9 mouse cellular contexts compared by ENCODE assay signal in genomic region chr9:22132220-22132619, GRCm38 (mm10). TPM values are rescaled to one million over a fixed set of nuclear protein-coding genes. Genes with fewer than 3 reads are reported as not detected.
DNase-seq lines count a peak whose midpoint lies in the region; ATAC-seq and TF ChIP-seq lines count a peak whose summit lies in the region.
"Had no signal": no experiment of that assay in that cellular context is flagged by ENCODE, and none has a peak within 500 bp of the region (broad histone marks: within the 10 kb centered on the region; RNA-seq: fewer than 3 reads in every experiment).

No protein-coding gene starts in this region.

- H3K4me2 ChIP-seq in hindbrain, embryonic 11.5 days (replicated peaks; ENCODE audit: low read depth, low read length): no peak overlapping the region
- H3K4me2 ChIP-seq in embryonic facial prominence, embryonic 14.5 days (ENCODE audit: low read depth, low read length): peak overlapping the region; percentile 74
- H3K4me2 ChIP-seq in liver, embryonic 13.5 days: peak overlapping the region; percentile 99

- H3K36me3 ChIP-seq in hindbrain, embryonic 10.5 days: no peaks in the 10 kb centered on the region
- H3K36me3 ChIP-seq in hindbrain, embryonic 11.5 days (ENCODE audit: control insufficient read depth, insufficient read depth, low read length): no peaks in the 10 kb centered on the region
- H3K36me3 ChIP-seq in ES-Bruce4 (ENCODE audit: control insufficient read depth, insufficient read depth, low read length, poor library complexity, severe bottlenecking): no peaks in the 10 kb centered on the region
- H3K36me3 ChIP-seq in embryonic facial prominence, embryonic 14.5 days (ENCODE audit: control insufficient read depth, insufficient read depth, low read length): no peaks in the 10 kb centered on the region
- peaks cover 53% of the 10 kb centered on the region for H3K36me3 ChIP-seq in liver, embryonic 13.5 days

- H3K9ac ChIP-seq in hindbrain, embryonic 11.5 days (ENCODE audit: low read depth, low read length): no peak overlapping the region
- peak overlapping the region; percentile 47 for H3K9ac ChIP-seq in ES-Bruce4 (ENCODE audit: low read depth, poor library complexity, severe bottlenecking)
- H3K9ac ChIP-seq in embryonic facial prominence, embryonic 14.5 days (ENCODE audit: low read depth, low read length): peak overlapping the region; percentile 62; the same call in 1 of the 2 replicates
- H3K9ac ChIP-seq in liver, embryonic 13.5 days: peak overlapping the region; percentile 91

- peak overlapping the region; percentile 40 for H3K4me3 ChIP-seq in hindbrain, embryonic 10.5 days
- no peak overlapping the region for H3K4me3 ChIP-seq in hindbrain, embryonic 11.5 days (ENCODE audit: low read depth, low read length)
- H3K4me3 ChIP-seq in ES-Bruce4 (ENCODE audit: low read depth, low read length): peak overlapping the region; percentile 67
- peak overlapping the region; percentile 38 for H3K4me3 ChIP-seq in embryonic facial prominence, embryonic 14.5 days (ENCODE audit: low read depth, low read length)
- peak overlapping the region; percentile 75 for H3K4me3 ChIP-seq in liver, embryonic 13.5 days (replicated peaks)

- H3K27ac ChIP-seq in hindbrain, embryonic 10.5 days: no peak overlapping the region
- H3K27ac ChIP-seq in hindbrain, embryonic 11.5 days (ENCODE audit: low read depth, low read length): no peak overlapping the region
- no peak overlapping the region for H3K27ac ChIP-seq in ES-Bruce4 (ENCODE audit: insufficient read depth, low read length)
- no peak overlapping the region for H3K27ac ChIP-seq in embryonic facial prominence, embryonic 14.5 days (replicated peaks; ENCODE audit: low read depth, low read length)
- peak overlapping the region; percentile 96 for H3K27ac ChIP-seq in liver, embryonic 13.5 days

- TF ChIP-seq CTCF in ES-Bruce4 (IDR thresholded peaks at IDR 0.05; ENCODE audit: low read depth, low read length): no peak

- peak; percentile 90 for TF ChIP-seq EP300 in ES-Bruce4 (IDR thresholded peaks at IDR 0.05; ENCODE audit: insufficient read depth, low read depth, low read length)

- WGBS in hindbrain, embryonic 10.5 days: 50% methylated on average over 11 of the region's 11 CpGs
- 44% methylated on average over 11 of the region's 11 CpGs for WGBS in hindbrain, embryonic 11.5 days
- WGBS in embryonic facial prominence, embryonic 14.5 days: 52% methylated on average over 11 of the region's 11 CpGs
- WGBS in liver, embryonic 13.5 days (ENCODE audit: insufficient replicate concordance): 51% methylated on average over 11 of the region's 11 CpGs

- no peak for TF ChIP-seq POLR2A in ES-Bruce4 (IDR thresholded peaks at IDR 0.05; ENCODE audit: insufficient read depth, low read length)

- no peak for DNase-seq in hindbrain, embryonic 10.5 days (ENCODE audit: low spot score)
- no peak for DNase-seq in hindbrain, embryonic 11.5 days (ENCODE audit: low spot score)
- peak; percentile 37 for DNase-seq in embryonic facial prominence, embryonic 14.5 days (ENCODE audit: low spot score)
- no peak for DNase-seq in liver, embryonic 13.5 days
- DNase-seq in ovary, postnatal 14 days (ENCODE audit: low spot score): no peak
- DNase-seq in right cerebral cortex, postnatal 36 days (ENCODE audit: low spot score in 2 of 2): no peak
- no peak for DNase-seq in urinary bladder, postnatal 4 days (ENCODE audit: low spot score in 2 of 2)
- DNase-seq: cerebellum, postnatal 36 days had no signal

- H3K4me1 ChIP-seq in hindbrain, embryonic 10.5 days (replicated peaks): peaks cover 19% of the 10 kb centered on the region
- 0 out of 2 replicates have a peak, but pooled peaks cover 2% of the 10 kb centered on the region for H3K4me1 ChIP-seq in hindbrain, embryonic 11.5 days (replicated peaks; ENCODE audit: control insufficient read depth, insufficient read depth, low read length)
- H3K4me1 ChIP-seq in ES-Bruce4 (ENCODE audit: control insufficient read depth, insufficient read depth, low read length): peaks cover 11% of the 10 kb centered on the region
- 0 out of 2 replicates have a peak, but pooled peaks cover 11% of the 10 kb centered on the region for H3K4me1 ChIP-seq in embryonic facial prominence, embryonic 14.5 days (ENCODE audit: control insufficient read depth, insufficient read depth, low read length)
- peaks cover 86% of the 10 kb centered on the region for H3K4me1 ChIP-seq in liver, embryonic 13.5 days (replicated peaks)

- H3K9me3 ChIP-seq in hindbrain, embryonic 10.5 days: no peaks in the 10 kb centered on the region
- no peaks in the 10 kb centered on the region for H3K9me3 ChIP-seq in hindbrain, embryonic 11.5 days (ENCODE audit: control insufficient read depth, low read length)
- no peaks in the 10 kb centered on the region for H3K9me3 ChIP-seq in ES-Bruce4 (replicated peaks; ENCODE audit: control insufficient read depth, insufficient read depth, low read length, poor library complexity, severe bottlenecking)
- H3K9me3 ChIP-seq in embryonic facial prominence, embryonic 14.5 days (ENCODE audit: control insufficient read depth, low read length): no peaks in the 10 kb centered on the region
- H3K9me3 ChIP-seq in liver, embryonic 13.5 days (replicated peaks): no peaks in the 10 kb centered on the region

- no peak for ATAC-seq in hindbrain, embryonic 11.5 days (ENCODE audit: low FRiP score)
- 0 out of 2 replicates have a peak, but pooled peaks have one; percentile 16 for ATAC-seq in embryonic facial prominence, embryonic 14.5 days (ENCODE audit: low read depth)
- ATAC-seq in liver, embryonic 13.5 days (ENCODE audit: low read depth): no peak

- H3K27me3 ChIP-seq in hindbrain, embryonic 10.5 days (ENCODE audit: insufficient read depth, poor library complexity, severe bottlenecking): peaks cover 75% of the 10 kb centered on the region
- peaks cover 15% of the 10 kb centered on the region for H3K27me3 ChIP-seq in hindbrain, embryonic 11.5 days (ENCODE audit: control insufficient read depth, insufficient read depth, low read length)
- H3K27me3 ChIP-seq in ES-Bruce4 (ENCODE audit: control insufficient read depth, insufficient read depth, low read length, poor library complexity, severe bottlenecking): no peaks in the 10 kb centered on the region
- peaks cover 3% of the 10 kb centered on the region; the same call in 1 of the 2 replicates for H3K27me3 ChIP-seq in embryonic facial prominence, embryonic 14.5 days (replicated peaks; ENCODE audit: control insufficient read depth, insufficient read depth, low read length)
- no peaks in the 10 kb centered on the region for H3K27me3 ChIP-seq in liver, embryonic 13.5 days

RNA-seq across cellular contexts. Expression of gene Acp5, which starts 3.3 kb away (rescaled TPM):
- polyA plus RNA-seq in hindbrain, embryonic 10.5 days (2016; fragmentation: Nextera tagmentation; extraction: Ambion mirVana): 20.9 and 23.7 TPM in 2 replicates
- polyA plus RNA-seq in hindbrain, embryonic 11.5 days (2014; fragmentation: Nextera tagmentation; extraction: Ambion mirVana): 17.1 and 18.7 TPM in 2 replicates
- 6.1 and 7.6 TPM in 2 replicates for polyA plus RNA-seq in ES-Bruce4 (2011; ENCODE audit: insufficient read depth, insufficient read length, low read depth, missing spikeins)
- polyA plus RNA-seq in embryonic facial prominence, embryonic 14.5 days (2014; fragmentation: Nextera tagmentation; extraction: Ambion mirVana): 21.1 and 36.1 TPM in 2 replicates
- polyA plus RNA-seq in liver, embryonic 13.5 days (2015; fragmentation: Nextera tagmentation; extraction: Ambion mirVana): 184 and 187 TPM in 2 replicates

RNA-seq across cellular contexts. Expression of gene Elof1, which starts 15.2 kb away (rescaled TPM):
- 250 and 261 TPM in 2 replicates for polyA plus RNA-seq in hindbrain, embryonic 10.5 days (2016; fragmentation: Nextera tagmentation; extraction: Ambion mirVana)
- 211 and 213 TPM in 2 replicates for polyA plus RNA-seq in hindbrain, embryonic 11.5 days (2014; fragmentation: Nextera tagmentation; extraction: Ambion mirVana)
- 48.4 and 49.8 TPM in 2 replicates for polyA plus RNA-seq in ES-Bruce4 (2011; ENCODE audit: insufficient read depth, insufficient read length, low read depth, missing spikeins)
- polyA plus RNA-seq in embryonic facial prominence, embryonic 14.5 days (2014; fragmentation: Nextera tagmentation; extraction: Ambion mirVana): 182 and 196 TPM in 2 replicates
- polyA plus RNA-seq in liver, embryonic 13.5 days (2015; fragmentation: Nextera tagmentation; extraction: Ambion mirVana): 103 and 109 TPM in 2 replicates

RNA-seq across cellular contexts. Expression of gene Pigyl, which starts 24.4 kb away (rescaled TPM):
- 55.6 and 68.3 TPM in 2 replicates for polyA plus RNA-seq in hindbrain, embryonic 10.5 days (2016; fragmentation: Nextera tagmentation; extraction: Ambion mirVana)
- polyA plus RNA-seq in hindbrain, embryonic 11.5 days (2014; fragmentation: Nextera tagmentation; extraction: Ambion mirVana): 60.5 and 64.1 TPM in 2 replicates
- polyA plus RNA-seq in ES-Bruce4 (2011; ENCODE audit: insufficient read depth, insufficient read length, low read depth, missing spikeins): 83.8 and 86.5 TPM in 2 replicates
- polyA plus RNA-seq in embryonic facial prominence, embryonic 14.5 days (2014; fragmentation: Nextera tagmentation; extraction: Ambion mirVana): 69.3 and 72.6 TPM in 2 replicates
- 42.1 and 44.6 TPM in 2 replicates for polyA plus RNA-seq in liver, embryonic 13.5 days (2015; fragmentation: Nextera tagmentation; extraction: Ambion mirVana)

RNA-seq across cellular contexts. Expression of gene Cnn1, which starts 33.2 kb away (rescaled TPM):
- polyA plus RNA-seq in hindbrain, embryonic 10.5 days (2016; fragmentation: Nextera tagmentation; extraction: Ambion mirVana): 2.4 TPM in 2 replicates
- polyA plus RNA-seq in hindbrain, embryonic 11.5 days (2014; fragmentation: Nextera tagmentation; extraction: Ambion mirVana): 1.8 and 2.1 TPM in 2 replicates
- 7.8 and 10.1 TPM in 2 replicates for polyA plus RNA-seq in ES-Bruce4 (2011; ENCODE audit: insufficient read depth, insufficient read length, low read depth, missing spikeins)
- 5.5 and 7.1 TPM in 2 replicates for polyA plus RNA-seq in embryonic facial prominence, embryonic 14.5 days (2014; fragmentation: Nextera tagmentation; extraction: Ambion mirVana)
- 1.9 and 3.6 TPM in 2 replicates for polyA plus RNA-seq in liver, embryonic 13.5 days (2015; fragmentation: Nextera tagmentation; extraction: Ambion mirVana)

RNA-seq across cellular contexts. Expression of gene Ecsit, which starts 47.0 kb away (rescaled TPM):
- polyA plus RNA-seq in hindbrain, embryonic 10.5 days (2016; fragmentation: Nextera tagmentation; extraction: Ambion mirVana): 42.6 and 45.5 TPM in 2 replicates
- 32.4 and 38.4 TPM in 2 replicates for polyA plus RNA-seq in hindbrain, embryonic 11.5 days (2014; fragmentation: Nextera tagmentation; extraction: Ambion mirVana)
- polyA plus RNA-seq in ES-Bruce4 (2011; ENCODE audit: insufficient read depth, insufficient read length, low read depth, missing spikeins): 20.9 and 21.9 TPM in 2 replicates
- 30.0 and 33.3 TPM in 2 replicates for polyA plus RNA-seq in embryonic facial prominence, embryonic 14.5 days (2014; fragmentation: Nextera tagmentation; extraction: Ambion mirVana)
- polyA plus RNA-seq in liver, embryonic 13.5 days (2015; fragmentation: Nextera tagmentation; extraction: Ambion mirVana): 33.4 and 34.2 TPM in 2 replicates
